Mouse (Mus musculus): ENCODE measurements around the gene Tmem116.

- TF ChIP-seq CTCF (IDR thresholded peaks at IDR 0.05; ENCODE audit: borderline replicate concordance, extremely low read depth, insufficient read depth, insufficient read length) (no peak), POLR2A (IDR thresholded peaks at IDR 0.05; ENCODE audit: borderline replicate concordance, extremely low read depth, insufficient read depth, insufficient read length, poor library complexity, severe bottlenecking) (no peak)
These were observed 51.5 kb downstream of the Tmem116 start, which contains the start of gene Adam1b for GRCm38 (mm10) chr5:121503231-121503630.

Measured in brain, embryonic 14.5 days (tissue).